In the genomic region with DNA sequence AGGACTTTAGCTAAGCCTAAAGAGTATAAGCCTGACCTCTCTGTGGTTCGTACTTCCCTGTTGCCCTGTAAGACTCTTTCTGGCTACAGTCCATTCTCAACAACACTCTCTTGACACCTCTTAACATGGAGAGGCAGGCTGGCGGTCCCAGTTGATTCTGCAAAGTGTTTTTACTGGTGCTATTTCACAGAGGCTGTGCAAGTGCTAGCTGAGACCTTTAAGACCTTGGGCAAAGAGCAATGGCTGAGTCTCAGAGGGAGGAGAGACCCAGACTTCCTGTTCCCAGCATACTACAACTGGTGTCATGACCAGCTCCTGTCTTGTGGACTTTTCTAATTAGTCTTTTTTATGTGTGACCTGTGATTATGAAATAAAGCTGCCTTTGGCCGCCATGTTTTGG, we compare ENCODE assay signal across 17 mouse cellular contexts.
DNase-seq lines count a peak whose midpoint lies in the region; ATAC-seq lines count a peak whose summit lies in the region.
"Had no signal": no experiment of that assay in that cellular context is flagged by ENCODE, and none has a peak within 500 bp of the region (broad histone marks: within the 10 kb centered on the region; RNA-seq: fewer than 3 reads in every experiment).

No protein-coding gene starts in this region.

- no peaks in the 10 kb centered on the region for H3K36me3 ChIP-seq in heart, embryonic 13.5 days
- no peaks in the 10 kb centered on the region for H3K36me3 ChIP-seq in lung, embryonic 16.5 days (ENCODE audit: control insufficient read depth, insufficient read depth, low read length)
- no peaks in the 10 kb centered on the region for H3K36me3 ChIP-seq in midbrain, embryonic 13.5 days

- no peaks in the 10 kb centered on the region for H3K27me3 ChIP-seq in heart, embryonic 13.5 days (replicated peaks)
- no peaks in the 10 kb centered on the region for H3K27me3 ChIP-seq in lung, embryonic 16.5 days (ENCODE audit: control insufficient read depth, insufficient read depth, low read depth, low read length)
- no peaks in the 10 kb centered on the region for H3K27me3 ChIP-seq in midbrain, embryonic 13.5 days
- H3K27me3 ChIP-seq: CH12.LX had no signal

- H3K4me1 ChIP-seq in heart, embryonic 13.5 days, result peaks cover 11% of the 10 kb centered on the region
- H3K4me1 ChIP-seq in lung, embryonic 16.5 days (replicated peaks; ENCODE audit: control insufficient read depth, insufficient read depth, low read length), result no peaks in the 10 kb centered on the region
- H3K4me1 ChIP-seq in midbrain, embryonic 13.5 days (replicated peaks), result no peaks in the 10 kb centered on the region

- peak overlapping the region; percentile 20; the same call in 1 of the 2 replicates for H3K27ac ChIP-seq in heart, embryonic 13.5 days (replicated peaks)
- no peak overlapping the region for H3K27ac ChIP-seq in lung, embryonic 16.5 days (ENCODE audit: low read length)
- H3K27ac ChIP-seq in midbrain, embryonic 13.5 days, result no peak overlapping the region
- H3K27ac ChIP-seq: gastrocnemius, adult 2 months; hindbrain, embryonic 14.5 days had no signal

- H3K4me3 ChIP-seq in heart, embryonic 13.5 days, result no peak overlapping the region
- no peak overlapping the region for H3K4me3 ChIP-seq in lung, embryonic 16.5 days (ENCODE audit: low read length)
- H3K4me3 ChIP-seq in midbrain, embryonic 13.5 days (replicated peaks), result no peak overlapping the region
- H3K4me3 ChIP-seq: gastrocnemius, adult 2 months had no signal

- H3K9ac ChIP-seq in heart, embryonic 13.5 days, result no peak overlapping the region
- H3K9ac ChIP-seq in lung, embryonic 16.5 days (ENCODE audit: low read length), result no peak overlapping the region
- no peak overlapping the region for H3K9ac ChIP-seq in midbrain, embryonic 13.5 days (replicated peaks)
- H3K9ac ChIP-seq: forebrain, postnatal 0 days; hindbrain, embryonic 14.5 days had no signal

- intact Hi-C loops in heart, postnatal 36 days (cut with DNase I), result no loop called here
- intact Hi-C loops in left cerebral cortex, postnatal 36 days (cut with DNase I), result no loop called here

- WGBS in heart, embryonic 13.5 days, result 46% methylated on average over 3 of the region's 3 CpGs
- WGBS in lung, embryonic 16.5 days, result 60% methylated on average over 3 of the region's 3 CpGs
- 87% methylated on average over 3 of the region's 3 CpGs for WGBS in midbrain, embryonic 13.5 days

- no peak overlapping the region for H3K4me2 ChIP-seq in heart, embryonic 13.5 days
- H3K4me2 ChIP-seq in lung, embryonic 16.5 days (ENCODE audit: low read depth, low read length), result no peak overlapping the region
- H3K4me2 ChIP-seq in midbrain, embryonic 13.5 days (replicated peaks), result no peak overlapping the region
- H3K4me2 ChIP-seq: liver, embryonic 11.5 days had no signal

- no peaks in the 10 kb centered on the region for H3K9me3 ChIP-seq in heart, embryonic 13.5 days
- H3K9me3 ChIP-seq in lung, embryonic 16.5 days (ENCODE audit: control insufficient read depth, low read length), result no peaks in the 10 kb centered on the region
- no peaks in the 10 kb centered on the region for H3K9me3 ChIP-seq in midbrain, embryonic 13.5 days

- DNase-seq in heart, postnatal 36 days, result no peak
- DNase-seq in kidney, postnatal 14 days, result peak; percentile 51
- DNase-seq in gastrocnemius, postnatal 4 days (ENCODE audit: low spot score in 2 of 2), result no peak
- DNase-seq in left cerebral cortex, postnatal 36 days (ENCODE audit: low spot score in 2 of 2), result no peak
- DNase-seq: adrenal gland, adult 8-10 months; cerebellum, adult 2 months; forebrain, postnatal 0 days; gastrocnemius, adult 2 months; heart, postnatal 14 days; thymus, postnatal 36 days had no signal

- ATAC-seq in heart, embryonic 13.5 days (ENCODE audit: extremely low read depth, insufficient number of reproducible peaks, low FRiP score, low TSS enrichment), result no peak
- peak; percentile 56; the same call in 1 of the 2 replicates for ATAC-seq in lung, embryonic 16.5 days (ENCODE audit: low read depth)
- no peak for ATAC-seq in midbrain, embryonic 13.5 days
- ATAC-seq: forebrain, postnatal 0 days; intestine, postnatal 0 days had no signal
